In the genomic region with DNA sequence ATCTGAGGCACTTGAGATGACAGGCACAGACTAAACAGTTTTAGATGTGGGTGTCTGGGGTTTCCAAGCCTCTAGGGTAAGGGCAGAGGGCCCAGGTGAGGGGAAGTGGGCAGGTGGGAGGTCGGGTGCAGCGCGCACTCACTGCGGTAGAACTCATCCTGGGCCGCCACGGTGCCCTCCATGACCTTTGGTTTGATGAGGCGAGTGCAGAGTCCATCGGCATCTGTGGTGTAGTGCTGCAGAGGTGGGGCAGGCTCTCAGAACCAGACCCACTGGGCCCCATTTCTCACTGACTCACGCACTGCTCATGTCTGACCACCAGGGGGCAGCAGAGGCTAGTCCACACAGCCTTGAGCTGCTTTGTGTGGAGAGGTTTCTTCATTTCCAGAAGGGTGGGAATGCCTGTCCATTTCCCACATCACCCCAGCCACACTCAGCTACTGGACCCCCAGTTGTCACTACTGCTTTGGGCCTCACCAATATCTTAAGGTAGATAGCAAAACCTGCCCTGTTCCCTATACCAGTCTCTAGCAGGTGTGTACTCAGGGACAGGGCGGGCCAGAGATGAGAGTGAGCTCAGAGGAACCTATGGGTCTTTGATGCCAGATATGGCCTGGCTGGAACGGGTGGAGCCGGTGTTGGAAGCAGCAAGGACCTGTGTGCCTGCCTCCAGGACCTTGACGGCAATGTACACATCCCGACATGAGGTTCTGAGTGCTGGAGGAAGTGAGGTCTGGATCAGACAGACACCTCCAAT, we compare ENCODE assay signal across 9 mouse cellular contexts. TPM values are rescaled to one million over a fixed set of nuclear protein-coding genes. Genes with fewer than 3 reads are reported as not detected.
DNase-seq lines count a peak whose midpoint lies in the region; ATAC-seq lines count a peak whose summit lies in the region.
"Had no signal": no experiment of that assay in that cellular context is flagged by ENCODE, and none has a peak within 500 bp of the region (broad histone marks: within the 10 kb centered on the region; RNA-seq: fewer than 3 reads in every experiment).

No protein-coding gene starts in this region.

- no peaks in the 10 kb centered on the region for H3K27me3 ChIP-seq in hindbrain, embryonic 15.5 days
- H3K27me3 ChIP-seq in megakaryocyte, embryonic 14.5 days (replicated peaks), result no peaks in the 10 kb centered on the region

- H3K4me2 ChIP-seq in hindbrain, embryonic 15.5 days, result no peak overlapping the region

- intact Hi-C loops in left cerebral cortex, postnatal 10 days (cut with DNase I), result no loop called here

- ATAC-seq in hindbrain, embryonic 15.5 days (ENCODE audit: low FRiP score, low read depth), result peak; percentile 59; the same call in 1 of the 2 replicates

- H3K4me3 ChIP-seq in hindbrain, embryonic 15.5 days, result no peak overlapping the region
- peak overlapping the region; percentile 4 for H3K4me3 ChIP-seq in megakaryocyte, embryonic 14.5 days (replicated peaks)

- 77% methylated on average over 14 of the region's 14 CpGs for WGBS in hindbrain, embryonic 15.5 days

- DNase-seq in R1 (ENCODE audit: low read depth, low spot score), result peak; percentile 75
- peak; percentile 89 to 93 for DNase-seq in cerebellum, postnatal 14 days
- peak; percentile 79 for DNase-seq in frontal cortex, postnatal 36 days (ENCODE audit: low spot score in 2 of 2)
- DNase-seq in left cerebral cortex, postnatal 10 days (ENCODE audit: extremely low spot score in 1 of 2, low spot score in 2 of 2), result peak; percentile 71 to 83
- peak; percentile 77 for DNase-seq in right cerebral cortex, postnatal 14 days
- peak; percentile 86 for DNase-seq in urinary bladder, postnatal 25 days (ENCODE audit: low spot score)

- no peak overlapping the region for H3K27ac ChIP-seq in hindbrain, embryonic 15.5 days (replicated peaks)
- H3K27ac ChIP-seq: macrophage had no signal

- no peaks in the 10 kb centered on the region for H3K9me3 ChIP-seq in hindbrain, embryonic 15.5 days
- no peaks in the 10 kb centered on the region for H3K9me3 ChIP-seq in megakaryocyte, embryonic 14.5 days

- peaks cover 52% of the 10 kb centered on the region for H3K36me3 ChIP-seq in hindbrain, embryonic 15.5 days
- H3K36me3 ChIP-seq in megakaryocyte, embryonic 14.5 days (replicated peaks; ENCODE audit: low read length), result peaks cover 100% of the 10 kb centered on the region

- peaks cover 13% of the 10 kb centered on the region for H3K4me1 ChIP-seq in hindbrain, embryonic 15.5 days (replicated peaks)
- peaks cover 96% of the 10 kb centered on the region for H3K4me1 ChIP-seq in megakaryocyte, embryonic 14.5 days

- H3K9ac ChIP-seq in hindbrain, embryonic 15.5 days, result no peak overlapping the region

RNA-seq across cellular contexts. Expression of a gene that starts 8.7 kb away (rescaled TPM):
- not detected in 2 replicates for polyA plus RNA-seq in hindbrain, embryonic 15.5 days (2015; fragmentation: Nextera tagmentation; extraction: Ambion mirVana)
- not detected for total RNA-seq in left cerebral cortex, postnatal 10 days (2021)
- not detected in 2 replicates for polyA plus RNA-seq in megakaryocyte, embryonic 14.5 days (2012; ENCODE audit: insufficient read depth, low replicate concordance)
- polyA plus RNA-seq: macrophage had no signal

RNA-seq across cellular contexts. Expression of a gene that starts 23.2 kb away (rescaled TPM):
- polyA plus RNA-seq in hindbrain, embryonic 15.5 days (2015; fragmentation: Nextera tagmentation; extraction: Ambion mirVana), result 0.19 and 1.3 TPM in 2 replicates
- 10 to 100 TPM; 15.6 to 17.8 TPM for total RNA-seq in left cerebral cortex, postnatal 10 days (2021)
- polyA plus RNA-seq in megakaryocyte, embryonic 14.5 days (2012; ENCODE audit: insufficient read depth, low replicate concordance), result 1.1 TPM in 1 of 2 replicates, not detected in the other
- polyA plus RNA-seq: macrophage had no signal

RNA-seq across cellular contexts. Expression of a gene that starts 24.1 kb away (rescaled TPM):
- polyA plus RNA-seq in hindbrain, embryonic 15.5 days (2015; fragmentation: Nextera tagmentation; extraction: Ambion mirVana), result 36.6 and 44.5 TPM in 2 replicates
- total RNA-seq in left cerebral cortex, postnatal 10 days (2021), result 10 to 100 TPM; 64.6 to 66.3 TPM
- 400 and 436 TPM in 2 replicates for polyA plus RNA-seq in megakaryocyte, embryonic 14.5 days (2012; ENCODE audit: insufficient read depth, low replicate concordance)

RNA-seq across cellular contexts. Expression of a gene that starts 40.0 kb away (rescaled TPM):
- 30.9 and 34.6 TPM in 2 replicates for polyA plus RNA-seq in hindbrain, embryonic 15.5 days (2015; fragmentation: Nextera tagmentation; extraction: Ambion mirVana)
- 10 to 100 TPM; 33.5 to 38.8 TPM for total RNA-seq in left cerebral cortex, postnatal 10 days (2021)
- 3.3 and 4.7 TPM in 2 replicates for polyA plus RNA-seq in megakaryocyte, embryonic 14.5 days (2012; ENCODE audit: insufficient read depth, low replicate concordance)

RNA-seq across cellular contexts. Expression of a gene that starts 54.2 kb away (rescaled TPM):
- polyA plus RNA-seq in hindbrain, embryonic 15.5 days (2015; fragmentation: Nextera tagmentation; extraction: Ambion mirVana), result not detected in 2 replicates
- not detected for total RNA-seq in left cerebral cortex, postnatal 10 days (2021)
- polyA plus RNA-seq in megakaryocyte, embryonic 14.5 days (2012; ENCODE audit: insufficient read depth, low replicate concordance), result not detected in 2 replicates
- polyA plus RNA-seq: macrophage had no signal
